Mouse (Mus musculus) urinary bladder, adult 2 months (tissue): ENCODE measurements around the gene Arsg. TPM values are rescaled to one million over a fixed set of nuclear protein-coding genes. Genes with fewer than 3 reads are reported as not detected.

Source experiments
- DNase-seq: peaks from one replicate; pipeline ENCODE4 v3.0.0; 2022; ENCODE audit warnings: low spot score
- polyA plus RNA-seq: library from polyadenylated mRNA; depleted of rRNA; stranded (reverse); fragments of >200 nt; gene quantifications from 2 replicates; pipeline ENCODE4 v1.2.3, GENCODE M21; 2012; rRNA removed

Arsg gene
- 6.7 and 7.0 TPM in 2 replicates for polyA plus RNA-seq

GRCm38 (mm10) chr11:109473171-109474085 is at the start of gene Arsg, which contains the start of gene Slc16a6:
Gene Arsg (plus strand): TSS chr11:109473374.
Gene Slc16a6 (minus strand): TSS chr11:109473598.
- DNase-seq = peak; percentile 58

GRCm38 (mm10) chr11:109425392-109426271 is 47.5 kb upstream of the Arsg start, which contains the start of gene Amz2:
Gene Amz2 (plus strand): TSS chr11:109425946.
- peak; percentile 91 for DNase-seq

DNA sequence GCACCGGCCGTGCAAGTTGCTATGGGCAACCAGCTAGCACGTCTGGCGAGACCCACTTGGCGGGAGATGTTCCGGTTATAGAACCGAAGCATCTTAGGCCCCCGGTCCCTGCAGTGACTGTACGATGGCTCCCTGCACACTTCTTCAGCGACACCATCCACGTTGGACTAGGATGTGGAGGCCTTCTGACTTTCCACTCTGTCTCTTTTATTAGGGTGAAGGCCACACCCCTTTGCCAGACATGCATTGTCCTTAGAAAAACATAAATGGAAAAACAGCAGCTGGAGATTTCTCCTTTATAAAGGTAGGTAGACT is 46.9 kb upstream of the Arsg start:
- DNase-seq = no peak

DNA sequence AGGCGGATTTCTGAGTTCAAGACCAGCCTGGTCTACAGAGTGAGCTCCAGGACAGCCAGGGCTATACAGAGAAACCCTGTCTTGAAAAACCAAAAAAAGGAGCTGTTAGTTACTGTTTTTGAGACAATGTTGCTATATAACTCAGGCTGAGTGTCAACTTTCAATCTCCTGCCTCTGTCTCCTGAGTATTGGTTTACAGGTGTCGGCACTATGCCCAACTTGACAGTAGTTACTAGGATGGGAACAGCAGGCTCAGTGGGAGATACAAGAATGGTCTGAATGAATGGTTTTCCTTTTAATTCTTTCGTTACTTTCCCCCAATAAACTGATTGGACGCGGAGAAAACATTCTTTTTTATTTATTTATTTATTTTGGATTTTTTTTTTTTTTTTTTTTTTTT is 45.8 kb upstream of the Arsg start:
- no peak for DNase-seq

DNA sequence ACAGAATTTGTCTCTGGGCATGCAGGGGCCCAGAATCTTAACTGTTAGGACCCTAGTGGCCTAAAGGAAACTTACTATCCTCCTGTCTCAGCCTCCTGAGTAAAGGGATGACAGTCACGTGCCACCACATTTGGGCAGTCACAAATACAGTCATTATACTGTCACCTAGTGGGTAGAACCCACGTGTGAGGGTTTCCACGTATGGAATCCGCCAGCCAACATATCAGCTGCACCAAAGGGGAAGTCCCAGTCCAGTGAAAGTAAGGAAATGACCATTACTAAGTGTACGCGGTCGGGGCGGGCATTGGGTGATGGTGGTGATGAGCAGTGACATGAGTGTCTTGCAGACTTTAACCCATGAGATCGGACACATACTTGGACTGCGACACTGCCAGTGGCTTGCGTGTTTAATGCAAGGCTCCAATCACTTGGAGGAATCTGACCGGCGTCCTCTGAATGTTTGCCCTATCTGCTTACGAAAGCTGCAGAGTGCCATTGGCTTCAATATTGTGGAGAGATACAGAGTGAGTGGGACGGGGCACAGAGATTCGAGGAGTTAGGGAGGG is 38.9 kb upstream of the Arsg start:
- no peak for DNase-seq

DNA sequence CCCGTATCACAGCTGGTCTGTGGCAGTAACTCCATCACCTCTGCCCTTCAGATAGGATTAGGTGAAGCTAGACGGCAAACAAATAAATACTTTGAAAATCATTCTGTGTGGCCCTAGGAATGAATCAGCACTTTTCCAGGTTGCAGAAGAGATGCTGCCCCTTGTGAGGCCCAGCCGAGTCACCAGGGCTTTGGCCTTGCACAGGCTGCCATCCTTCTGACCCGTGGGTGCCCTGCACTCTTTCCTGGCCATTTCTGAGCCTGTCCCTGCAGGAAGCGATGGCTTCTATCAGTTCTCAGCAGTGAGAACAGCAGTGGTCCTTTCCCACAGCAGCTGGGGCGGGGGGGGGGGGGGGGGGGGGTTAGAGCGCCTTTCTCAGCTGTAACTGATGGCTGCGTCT is 36.3 kb upstream of the Arsg start:
- no peak for DNase-seq

DNA sequence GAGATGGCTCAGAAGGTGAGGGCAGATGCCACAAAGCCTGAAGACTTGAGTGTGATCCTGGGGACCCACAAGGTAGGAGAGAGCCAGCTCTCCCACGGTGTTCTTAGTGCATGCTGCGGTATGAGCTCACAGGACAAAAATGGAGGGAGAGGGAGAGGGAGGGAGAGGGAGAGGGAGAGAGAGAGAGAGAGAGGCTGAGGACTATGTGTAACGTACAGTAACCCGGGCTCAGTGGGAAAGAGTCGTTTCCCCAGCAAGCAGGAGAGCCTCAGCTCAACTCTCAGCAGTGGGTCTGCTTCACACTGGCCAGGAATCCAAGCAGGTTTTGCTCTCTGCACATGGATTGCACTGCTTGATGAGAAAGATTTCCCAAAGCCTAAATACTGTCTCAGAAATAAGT is 34.0 kb upstream of the Arsg start:
- no peak for DNase-seq

GRCm38 (mm10) chr11:109439829-109440340 is 33.3 kb upstream of the Arsg start:
- DNase-seq = peak; percentile 67

- no peak for DNase-seq
Observed at GRCm38 (mm10) chr11:109440641-109441040, 32.5 kb upstream of the Arsg start.

- no peak for DNase-seq
Observed at GRCm38 (mm10) chr11:109441119-109441518, 32.1 kb upstream of the Arsg start.

- no peak for DNase-seq
Observed at GRCm38 (mm10) chr11:109442166-109442730, 30.9 kb upstream of the Arsg start.

DNA sequence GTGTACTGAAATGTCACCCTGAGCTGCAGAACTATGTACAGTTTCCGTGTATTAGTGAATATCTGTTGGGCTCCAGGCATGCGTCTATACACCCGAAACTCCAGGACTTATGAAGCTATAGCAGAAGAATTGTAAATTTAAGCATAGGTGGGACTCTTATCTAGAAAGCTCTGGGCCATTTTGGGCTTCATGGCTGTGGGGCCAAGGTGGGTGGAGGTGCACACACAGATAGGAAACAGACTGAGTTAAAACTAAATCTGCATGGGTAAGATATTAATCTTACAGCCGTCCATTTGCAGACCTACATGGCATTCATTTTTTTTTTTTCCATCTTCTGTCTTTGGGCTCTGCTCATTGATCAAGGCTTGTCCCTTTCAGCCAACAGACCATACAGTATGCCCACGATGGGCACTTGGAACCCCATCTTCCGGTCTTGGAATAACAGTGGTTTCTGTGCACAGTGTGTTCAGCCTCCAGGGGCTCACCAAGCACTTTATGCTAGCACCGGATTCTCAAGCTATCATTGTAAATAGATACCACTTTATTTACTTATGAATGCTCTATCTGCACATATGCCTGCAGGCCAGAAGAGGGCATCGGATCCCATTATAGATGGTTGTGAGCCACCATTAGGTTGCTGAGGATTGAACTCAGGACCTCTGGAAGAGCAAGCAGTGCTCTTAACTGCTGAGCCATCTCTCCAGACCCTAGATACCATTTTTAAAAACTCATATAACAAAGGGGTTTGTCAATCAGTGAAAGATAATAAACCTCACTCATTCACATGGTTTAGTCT is 29.5 kb upstream of the Arsg start:
- no peak for DNase-seq

DNA sequence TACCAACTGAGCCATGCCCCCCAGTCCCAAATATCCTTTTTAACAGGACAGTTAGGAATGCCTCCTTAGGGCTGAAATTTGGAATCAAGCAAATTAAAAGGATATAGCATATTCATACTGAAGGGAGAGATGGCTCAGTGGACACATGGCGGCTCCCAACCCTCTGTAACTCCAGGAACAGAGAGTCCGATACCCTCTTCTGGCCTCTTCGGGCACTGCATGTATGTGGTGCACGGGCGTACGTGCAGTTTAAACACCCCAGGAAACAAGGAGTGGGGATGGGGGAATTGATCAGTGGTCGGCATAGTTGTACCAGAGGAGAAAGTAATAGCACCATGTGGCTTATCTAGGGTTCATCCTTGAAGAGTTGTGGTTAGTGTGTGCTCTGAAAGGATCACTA is 28.6 kb upstream of the Arsg start:
- DNase-seq = no peak

DNA sequence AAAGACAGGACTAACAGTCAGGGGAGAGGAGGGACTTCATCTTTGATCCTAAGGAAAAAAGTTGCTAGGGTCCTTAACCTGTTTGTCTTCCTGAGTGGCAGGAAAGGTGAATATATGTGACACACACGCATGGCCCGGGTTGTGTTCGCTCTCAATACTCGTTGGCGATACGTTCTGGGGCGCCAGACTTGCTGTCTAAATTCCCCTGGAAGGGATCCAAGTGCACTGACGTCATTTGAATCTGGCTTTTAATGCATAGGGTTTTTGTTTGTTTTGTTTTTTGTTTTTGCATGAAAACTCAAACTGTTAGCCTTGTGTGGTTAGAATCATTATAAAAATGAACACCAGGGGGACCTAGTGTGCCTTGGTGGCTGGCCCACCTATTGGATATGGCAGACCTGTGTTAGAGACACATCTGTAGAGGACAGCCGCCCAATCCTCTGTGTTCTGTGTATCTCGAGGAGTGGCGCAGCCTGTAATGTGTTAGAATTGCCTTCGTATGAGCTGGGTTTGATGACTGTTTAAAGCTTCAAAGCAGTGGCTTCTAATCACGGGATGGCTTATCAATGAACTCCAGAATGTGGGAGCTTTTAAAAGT is 27.6 kb upstream of the Arsg start:
- no peak for DNase-seq

- no peak for DNase-seq
Observed at GRCm38 (mm10) chr11:109451169-109451568, 22.0 kb upstream of the Arsg start.

GRCm38 (mm10) chr11:109456261-109456660 is 16.9 kb upstream of the Arsg start:
- no peak for DNase-seq

DNA sequence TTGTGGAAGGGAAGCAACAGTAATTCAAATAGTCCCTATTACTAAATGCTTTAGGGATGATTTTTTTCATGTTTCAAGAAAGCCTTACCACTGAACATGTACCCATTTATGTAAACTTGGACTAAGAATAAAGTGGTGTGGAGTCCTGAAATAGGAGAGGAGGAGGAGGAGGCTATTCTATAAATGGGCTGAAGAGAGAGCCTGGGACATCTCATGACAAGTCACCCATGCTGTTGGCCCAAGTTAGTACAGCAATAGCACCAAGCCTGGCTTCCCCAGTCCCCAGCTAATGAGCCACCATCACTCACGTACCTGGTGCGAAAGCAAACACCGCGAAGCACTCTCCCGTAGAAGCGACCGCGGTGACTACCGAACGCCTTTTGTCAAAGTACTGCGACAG is 15.0 kb upstream of the Arsg start:
- no peak for DNase-seq

GRCm38 (mm10) chr11:109460586-109460985 is 12.6 kb upstream of the Arsg start:
- no peak for DNase-seq

DNA sequence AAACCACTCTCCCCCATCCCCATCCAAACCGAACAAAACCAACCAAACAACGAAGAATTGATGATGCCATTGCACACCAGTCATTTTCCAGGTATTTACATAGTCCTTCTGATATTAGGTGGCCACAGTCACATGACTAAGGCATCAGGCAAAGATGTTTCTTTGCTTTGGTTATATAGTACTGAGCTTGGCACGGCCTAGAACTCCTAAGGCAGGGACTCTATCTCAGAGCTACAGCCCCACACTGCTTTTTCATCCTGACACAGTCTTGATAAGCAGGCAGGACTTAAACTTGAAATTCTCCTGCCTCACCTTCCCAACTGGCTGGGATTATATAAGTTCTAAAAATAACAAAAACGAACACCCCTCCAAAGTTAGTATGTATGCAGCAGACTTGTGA is 8.1 kb upstream of the Arsg start:
- no peak for DNase-seq

DNA sequence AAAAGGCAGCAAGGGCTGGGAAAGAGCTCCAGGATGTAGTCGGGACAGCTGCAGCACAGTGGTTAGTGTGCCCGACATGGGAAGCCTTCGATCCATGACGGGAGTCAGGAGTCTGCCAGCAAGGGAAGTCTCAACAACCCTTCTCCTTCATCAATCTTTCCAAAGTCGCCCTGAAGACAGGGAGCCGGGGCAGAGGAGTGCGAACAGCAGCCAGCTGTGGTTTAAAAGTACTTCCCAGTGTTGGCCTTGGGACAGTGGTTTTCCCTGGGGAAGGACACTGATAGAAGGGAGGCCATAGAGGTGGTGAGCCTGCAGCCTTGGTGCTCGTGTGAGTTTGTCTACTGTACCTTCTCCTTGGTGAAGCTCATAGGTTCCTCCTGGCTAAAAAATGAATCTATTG is 6.2 kb upstream of the Arsg start:
- DNase-seq = no peak

- no peak for DNase-seq
Observed at GRCm38 (mm10) chr11:109468133-109468532, 5.0 kb upstream of the Arsg start.
